Mouse (Mus musculus) heart, embryonic 15.5 days (tissue): Measurements from ENCODE around the gene Rnf216. TPM values are rescaled to one million over a fixed set of nuclear protein-coding genes. Genes with fewer than 3 reads are reported as not detected.

Source experiments
- microRNA-seq: library from miRNA; unstranded; fragments of <30 nt; microRNA quantifications from one replicate; pipeline ENCODE4, GENCODE M21; 2016
- polyA plus RNA-seq: library from polyadenylated mRNA; unstranded; fragments of >200 nt; fragmentation: Nextera tagmentation; extraction: Ambion mirVana; gene quantifications from 2 replicates; pipeline ENCODE4 v1.2.1, GENCODE M21; 2015

Gene Rnf216
- polyA plus RNA-seq, 1 experiment from 2014 or later, result 23.9 TPM

Small RNA genes within 50 kb of the gene (microRNA-seq; reads per million reads assigned to microRNA genes)
- not detected for gene Gm44405

Other genes starting within 250 kb of the Rnf216 start
- 7.7 and 9.9 TPM in 2 replicates for gene Fbxl18, start 217.6 kb downstream of the Rnf216 start, polyA plus RNA-seq
- 5,943 and 6,493 TPM in 2 replicates for gene Actb, start 206.2 kb downstream of the Rnf216 start, polyA plus RNA-seq
- gene Fscn1, start 152.7 kb downstream of the Rnf216 start, polyA plus RNA-seq, result 108 and 137 TPM in 2 replicates
- gene Olfr718-ps1, start 34.6 kb upstream of the Rnf216 start, polyA plus RNA-seq, result not detected in 2 replicates
- 6.8 and 9.3 TPM in 2 replicates for gene Rbak, start 67.8 kb upstream of the Rnf216 start, polyA plus RNA-seq
- gene Spdye4b, start 68.0 kb upstream of the Rnf216 start, polyA plus RNA-seq, result not detected in 2 replicates
- not detected in 2 replicates for gene Spdye4a, start 113.9 kb upstream of the Rnf216 start, polyA plus RNA-seq
- gene Zfp12, start 122.2 kb upstream of the Rnf216 start, polyA plus RNA-seq, result 6.1 and 8.8 TPM in 2 replicates
- 2.2 and 2.8 TPM in 2 replicates for gene Zfp316, start 157.0 kb upstream of the Rnf216 start, polyA plus RNA-seq
- not detected in 2 replicates for gene Zfp853, start 180.6 kb upstream of the Rnf216 start, polyA plus RNA-seq
- 18.7 and 25.7 TPM in 2 replicates for gene E130309D02Rik, start 202.4 kb upstream of the Rnf216 start, polyA plus RNA-seq
- gene Zdhhc4, start 216.3 kb upstream of the Rnf216 start, polyA plus RNA-seq, result 49.8 and 56.0 TPM in 2 replicates
- gene Grid2ip, start 244.3 kb upstream of the Rnf216 start, polyA plus RNA-seq, result 0.06 TPM in 1 of 2 replicates, not detected in the other